Comparison of ENCODE assay signal across 8 mouse cellular contexts in genomic region chr11:98409341-98409822, GRCm38 (mm10). TPM values are rescaled to one million over a fixed set of nuclear protein-coding genes. Genes with fewer than 3 reads are reported as not detected.
DNase-seq lines count a peak whose midpoint lies in the region; ATAC-seq and TF ChIP-seq lines count a peak whose summit lies in the region.

No protein-coding gene starts in this region.

- peaks cover 33% of the 10 kb centered on the region for H3K4me1 ChIP-seq in heart, embryonic 11.5 days (ENCODE audit: control insufficient read depth, insufficient read depth, low read length)
- peaks cover 39% of the 10 kb centered on the region for H3K4me1 ChIP-seq in forebrain, embryonic 13.5 days
- H3K4me1 ChIP-seq in kidney, embryonic 16.5 days (ENCODE audit: insufficient read depth, low read length) = peaks cover 38% of the 10 kb centered on the region

- intact Hi-C loops in heart, postnatal 36 days (cut with DNase I) = no loop called here

- TF ChIP-seq POLR2A in myocyte (IDR thresholded peaks at IDR 0.05; ENCODE audit: insufficient read length, low read depth) = no peak

- 0 out of 2 replicates have a peak, but pooled peaks have one; percentile 31 for ATAC-seq in heart, embryonic 11.5 days (replicated peaks; ENCODE audit: insufficient number of reproducible peaks, low FRiP score, low TSS enrichment)
- peak; percentile 57; the same call in 1 of the 2 replicates for ATAC-seq in forebrain, embryonic 13.5 days
- peak; percentile 71 for ATAC-seq in kidney, embryonic 16.5 days (ENCODE audit: low FRiP score, low TSS enrichment)

- H3K27me3 ChIP-seq in heart, embryonic 11.5 days (ENCODE audit: control insufficient read depth, insufficient read depth, low read length) = no peaks in the 10 kb centered on the region
- H3K27me3 ChIP-seq in forebrain, embryonic 13.5 days = peaks cover 41% of the 10 kb centered on the region
- no peaks in the 10 kb centered on the region for H3K27me3 ChIP-seq in kidney, embryonic 16.5 days (ENCODE audit: insufficient read depth, low read length)
- no peaks in the 10 kb centered on the region for H3K27me3 ChIP-seq in myocyte (ENCODE audit: control insufficient read depth, insufficient read depth, insufficient read length)

- H3K27ac ChIP-seq in heart, embryonic 11.5 days (ENCODE audit: low read depth, low read length) = peak overlapping the region; percentile 73
- no peak overlapping the region for H3K27ac ChIP-seq in forebrain, embryonic 13.5 days
- H3K27ac ChIP-seq in kidney, embryonic 16.5 days (ENCODE audit: low read length) = peak overlapping the region; percentile 94

- no peaks in the 10 kb centered on the region for H3K9me3 ChIP-seq in heart, embryonic 11.5 days (replicated peaks; ENCODE audit: control insufficient read depth, low read length)
- H3K9me3 ChIP-seq in forebrain, embryonic 13.5 days (replicated peaks) = no peaks in the 10 kb centered on the region
- H3K9me3 ChIP-seq in kidney, embryonic 16.5 days (ENCODE audit: low read length) = no peaks in the 10 kb centered on the region

- H3K4me3 ChIP-seq in heart, embryonic 11.5 days (ENCODE audit: low read depth, low read length) = peak overlapping the region; percentile 8; the same call in 1 of the 2 replicates
- no peak overlapping the region for H3K4me3 ChIP-seq in forebrain, embryonic 13.5 days
- peak overlapping the region; percentile 15 for H3K4me3 ChIP-seq in kidney, embryonic 16.5 days (ENCODE audit: low read length)
- no peak overlapping the region for H3K4me3 ChIP-seq in myocyte

- 4% methylated on average over 10 of the region's 10 CpGs for WGBS in heart, embryonic 11.5 days (ENCODE audit: insufficient replicate concordance)
- WGBS in forebrain, embryonic 13.5 days = 4% methylated on average over 10 of the region's 10 CpGs
- WGBS in kidney, embryonic 16.5 days = 0% methylated on average over 10 of the region's 10 CpGs

- no peak overlapping the region for H3ac ChIP-seq in myocyte (ENCODE audit: control insufficient read depth, insufficient read length)

- DNase-seq in heart, postnatal 36 days = no peak
- DNase-seq in ovary, postnatal 14 days (ENCODE audit: low spot score) = no peak
- no peak for DNase-seq in right cerebral cortex, postnatal 36 days (ENCODE audit: low spot score in 2 of 2)
- no peak for DNase-seq in Muller cell, postnatal 12 days (ENCODE audit: inconsistent ontology term)

- H3K9ac ChIP-seq in heart, embryonic 11.5 days (ENCODE audit: low read depth, low read length) = peak overlapping the region; percentile 54; the same call in 1 of the 2 replicates
- peak overlapping the region; percentile 30; the same call in 1 of the 2 replicates for H3K9ac ChIP-seq in forebrain, embryonic 13.5 days
- peak overlapping the region; percentile 55 for H3K9ac ChIP-seq in kidney, embryonic 16.5 days (replicated peaks; ENCODE audit: low read length)

- H3K79me2 ChIP-seq in myocyte (ENCODE audit: control insufficient read depth, insufficient read depth) = peaks cover 7% of the 10 kb centered on the region

- H3K4me2 ChIP-seq in heart, embryonic 11.5 days = peak overlapping the region; percentile 45
- H3K4me2 ChIP-seq in forebrain, embryonic 13.5 days = peak overlapping the region; percentile 34
- peak overlapping the region; percentile 50 for H3K4me2 ChIP-seq in kidney, embryonic 16.5 days (replicated peaks; ENCODE audit: low read depth, low read length)
- H3K4me2 ChIP-seq in myocyte (ENCODE audit: low read depth) = peak overlapping the region; percentile 12

- H3K36me3 ChIP-seq in heart, embryonic 11.5 days (ENCODE audit: control insufficient read depth, insufficient read depth, low read length) = no peaks in the 10 kb centered on the region
- no peaks in the 10 kb centered on the region for H3K36me3 ChIP-seq in forebrain, embryonic 13.5 days (ENCODE audit: poor library complexity, severe bottlenecking)
- H3K36me3 ChIP-seq in kidney, embryonic 16.5 days (ENCODE audit: insufficient read depth, low read length) = no peaks in the 10 kb centered on the region
- no peaks in the 10 kb centered on the region for H3K36me3 ChIP-seq in myocyte (ENCODE audit: control insufficient read depth, insufficient read depth)

TF ChIP-seq in myocyte, 11 proteins besides CTCF, POLR2A, EP300 and RAD21:
- TF ChIP-seq MAX (IDR thresholded peaks at IDR 0.05; ENCODE audit: low read depth) (no peak), POLR2AphosphoS2 (IDR thresholded peaks at IDR 0.05; ENCODE audit: insufficient read length, low read depth) (no peak), REST (IDR thresholded peaks at IDR 0.05; ENCODE audit: insufficient read depth, insufficient read length) (no peak), TCF12 (IDR thresholded peaks at IDR 0.05; ENCODE audit: insufficient read depth, poor library complexity, severe bottlenecking) (no peak), USF1 (IDR thresholded peaks at IDR 0.05; ENCODE audit: low read depth) (no peak), TCF3 (IDR thresholded peaks at IDR 0.05; ENCODE audit: insufficient read length, low read depth) (no peak), SRF (IDR thresholded peaks at IDR 0.05; ENCODE audit: control insufficient read depth, insufficient read length, low read depth) (no peak), CEBPB (IDR thresholded peaks at IDR 0.05; ENCODE audit: insufficient read depth, poor library complexity, severe bottlenecking) (no peak), MYOG (IDR thresholded peaks at IDR 0.05; ENCODE audit: control insufficient read depth in 1 of 3, insufficient read depth in 1 of 3, insufficient read length in 2 of 3, low read depth in 2 of 3) (no peak), MYOD1 (IDR thresholded peaks at IDR 0.05; ENCODE audit: control insufficient read depth in 1 of 3, insufficient read length in 2 of 3, low read depth in 2 of 3) (no peak), E2F4 (IDR thresholded peaks at IDR 0.05; ENCODE audit: insufficient read depth) (no peak)

RNA-seq across cellular contexts. Expression of gene Erbb2, which starts 2.9 kb away (rescaled TPM):
- polyA plus RNA-seq in heart, embryonic 11.5 days (2014; fragmentation: Nextera tagmentation; extraction: Ambion mirVana) = 48.0 and 56.4 TPM in 2 replicates
- total RNA-seq in heart, postnatal 36 days (2021) = 10 to 100 TPM in 1 of 2 experiments, 1 to 10 TPM in 1; 7.2 to 10.6 TPM
- 6.7 and 7.4 TPM in 2 replicates for polyA plus RNA-seq in forebrain, embryonic 13.5 days (2015; fragmentation: Nextera tagmentation; extraction: Ambion mirVana)
- polyA plus RNA-seq in kidney, embryonic 16.5 days (2015; fragmentation: Nextera tagmentation; extraction: Ambion mirVana) = 54.9 and 57.7 TPM in 2 replicates
- polyA plus RNA-seq in myocyte (2012; fragmentation: generic; extraction: Trizol) = 33.5 TPM

RNA-seq across cellular contexts. Expression of gene Pgap3, which starts 9.1 kb away (rescaled TPM):
- polyA plus RNA-seq in heart, embryonic 11.5 days (2014; fragmentation: Nextera tagmentation; extraction: Ambion mirVana) = 10.6 and 13.7 TPM in 2 replicates
- 1 to 10 TPM; 8.5 to 9.2 TPM for total RNA-seq in heart, postnatal 36 days (2021)
- polyA plus RNA-seq in forebrain, embryonic 13.5 days (2015; fragmentation: Nextera tagmentation; extraction: Ambion mirVana) = 6.7 and 9.2 TPM in 2 replicates
- polyA plus RNA-seq in kidney, embryonic 16.5 days (2015; fragmentation: Nextera tagmentation; extraction: Ambion mirVana) = 17.6 and 22.3 TPM in 2 replicates
- polyA plus RNA-seq in myocyte (2012; fragmentation: generic; extraction: Trizol) = 8.7 TPM

RNA-seq across cellular contexts. Expression of gene Pnmt, which starts 23.1 kb away (rescaled TPM):
- 3.9 and 4.8 TPM in 2 replicates for polyA plus RNA-seq in heart, embryonic 11.5 days (2014; fragmentation: Nextera tagmentation; extraction: Ambion mirVana)
- total RNA-seq in heart, postnatal 36 days (2021) = 1 to 10 TPM in 1 of 2 experiments, under 1 TPM in 1; 0.76 to 1.6 TPM
- polyA plus RNA-seq in forebrain, embryonic 13.5 days (2015; fragmentation: Nextera tagmentation; extraction: Ambion mirVana) = 0.35 TPM in 1 of 2 replicates, not detected in the other
- 2.5 and 2.8 TPM in 2 replicates for polyA plus RNA-seq in kidney, embryonic 16.5 days (2015; fragmentation: Nextera tagmentation; extraction: Ambion mirVana)
- polyA plus RNA-seq in myocyte (2012; fragmentation: generic; extraction: Trizol) = 2.2 TPM

RNA-seq across cellular contexts. Expression of gene Tcap, which starts 25.8 kb away (rescaled TPM):
- 149 and 151 TPM in 2 replicates for polyA plus RNA-seq in heart, embryonic 11.5 days (2014; fragmentation: Nextera tagmentation; extraction: Ambion mirVana)
- total RNA-seq in heart, postnatal 36 days (2021) = 1,000 to 10,000 TPM; 1,783 to 3,188 TPM
- polyA plus RNA-seq in forebrain, embryonic 13.5 days (2015; fragmentation: Nextera tagmentation; extraction: Ambion mirVana) = 0.18 and 0.19 TPM in 2 replicates
- polyA plus RNA-seq in kidney, embryonic 16.5 days (2015; fragmentation: Nextera tagmentation; extraction: Ambion mirVana) = 2.4 and 2.7 TPM in 2 replicates
- polyA plus RNA-seq in myocyte (2012; fragmentation: generic; extraction: Trizol) = 131 TPM

RNA-seq across cellular contexts. Expression of gene Mien1, which starts 29.4 kb away (rescaled TPM):
- polyA plus RNA-seq in heart, embryonic 11.5 days (2014; fragmentation: Nextera tagmentation; extraction: Ambion mirVana) = 107 and 110 TPM in 2 replicates
- total RNA-seq in heart, postnatal 36 days (2021) = 10 to 100 TPM; 53.0 to 66.2 TPM
- 208 and 237 TPM in 2 replicates for polyA plus RNA-seq in forebrain, embryonic 13.5 days (2015; fragmentation: Nextera tagmentation; extraction: Ambion mirVana)
- 108 and 113 TPM in 2 replicates for polyA plus RNA-seq in kidney, embryonic 16.5 days (2015; fragmentation: Nextera tagmentation; extraction: Ambion mirVana)
- polyA plus RNA-seq in myocyte (2012; fragmentation: generic; extraction: Trizol) = 112 TPM

Comparison
In these comparisons a context has a peak if more than half of its experiments do, and no peak if none do; other contexts are left out.
1. H3K4me3 ChIP-seq: peak in heart, embryonic 11.5 days (single experiment) and kidney, embryonic 16.5 days (single experiment); none in forebrain, embryonic 13.5 days (single experiment) and myocyte (single experiment).
2. Peak in every context shown above with its lines, with median percentiles within 50 percentile points of each other: ATAC-seq, H3K4me2 ChIP-seq and H3K9ac ChIP-seq.